Mouse (Mus musculus): ENCODE measurements at regions not wholly inside any gene's neighbourhood (a gene's known extent, or its start where the extent isn't known, plus 50 kb on each side); places are given as distances from the start of the nearest gene placed in this dataset.

GRCm38 (mm10) chr14:76877306-76877705 lies 159.3 kb upstream of the Ccdc122 start:
- no peak for ATAC-seq
- H3K27ac ChIP-seq (ENCODE audit: low read depth, low read length): no peak overlapping the region
- no peak overlapping the region for H3K9ac ChIP-seq (ENCODE audit: low read depth, low read length)
- H3K4me1 ChIP-seq (ENCODE audit: control insufficient read depth, insufficient read depth, low read depth, low read length): peaks cover 16% of the 10 kb centered on the region
- H3K9me3 ChIP-seq (ENCODE audit: control insufficient read depth, low read length): no peaks in the 10 kb centered on the region
- H3K4me3 ChIP-seq (ENCODE audit: low read length): no peak overlapping the region
- 80% methylated on average over 5 of the region's 5 CpGs for WGBS
- no peak overlapping the region for H3K4me2 ChIP-seq (ENCODE audit: low read length)
- no peaks in the 10 kb centered on the region for H3K36me3 ChIP-seq (ENCODE audit: control insufficient read depth, insufficient read depth, low read length)
- no peaks in the 10 kb centered on the region for H3K27me3 ChIP-seq (replicated peaks; ENCODE audit: control insufficient read depth, insufficient read depth, low read length)

- H3K27ac ChIP-seq (ENCODE audit: low read depth, low read length): no peak overlapping the region
- peaks cover 11% of the 10 kb centered on the region for H3K4me1 ChIP-seq (ENCODE audit: control insufficient read depth, insufficient read depth, low read depth, low read length)
- H3K4me2 ChIP-seq (ENCODE audit: low read length): no peak overlapping the region
- 55% methylated on average over 7 of the region's 7 CpGs for WGBS
- no peaks in the 10 kb centered on the region for H3K27me3 ChIP-seq (replicated peaks; ENCODE audit: control insufficient read depth, insufficient read depth, low read length)
- H3K9me3 ChIP-seq (ENCODE audit: control insufficient read depth, low read length): no peaks in the 10 kb centered on the region
- no peak for ATAC-seq
- no peak overlapping the region for H3K4me3 ChIP-seq (ENCODE audit: low read length)
- H3K36me3 ChIP-seq (ENCODE audit: control insufficient read depth, insufficient read depth, low read length): no peaks in the 10 kb centered on the region
- H3K9ac ChIP-seq (ENCODE audit: low read depth, low read length): no peak overlapping the region
Measured at GRCm38 (mm10) chr14:76876015-76876414, 160.6 kb upstream of the Ccdc122 start.

GRCm38 (mm10) chr14:76875266-76875900 lies 161.2 kb upstream of the Ccdc122 start:
- Histone ChIP-seq H3K27ac (ENCODE audit: low read depth, low read length) (peak overlapping the region; percentile 51), H3K27me3 (replicated peaks; ENCODE audit: control insufficient read depth, insufficient read depth, low read length) (no peaks in the 10 kb centered on the region), H3K4me1 (ENCODE audit: control insufficient read depth, insufficient read depth, low read depth, low read length) (peaks cover 11% of the 10 kb centered on the region), H3K4me3 (ENCODE audit: low read length) (no peak overlapping the region), H3K4me2 (ENCODE audit: low read length) (no peak overlapping the region), H3K36me3 (ENCODE audit: control insufficient read depth, insufficient read depth, low read length) (no peaks in the 10 kb centered on the region), H3K9me3 (ENCODE audit: control insufficient read depth, low read length) (no peaks in the 10 kb centered on the region), H3K9ac (ENCODE audit: low read depth, low read length) (no peak overlapping the region; the same call in 1 of the 2 replicates)
- 50% methylated on average over 8 of the region's 8 CpGs for WGBS
- ATAC-seq: peak; percentile 27; the same call in 1 of the 2 replicates

- H3K4me2 ChIP-seq (ENCODE audit: low read length): no peak overlapping the region
- peak overlapping the region; percentile 76 for H3K27ac ChIP-seq (ENCODE audit: low read depth, low read length)
- 23% methylated on average over 8 of the region's 8 CpGs for WGBS
- no peak overlapping the region for H3K4me3 ChIP-seq (ENCODE audit: low read length)
- H3K9me3 ChIP-seq (ENCODE audit: control insufficient read depth, low read length): no peaks in the 10 kb centered on the region
- H3K9ac ChIP-seq (ENCODE audit: low read depth, low read length): peak overlapping the region; percentile 33
- H3K4me1 ChIP-seq (ENCODE audit: control insufficient read depth, insufficient read depth, low read depth, low read length): peaks cover 11% of the 10 kb centered on the region
- no peaks in the 10 kb centered on the region for H3K36me3 ChIP-seq (ENCODE audit: control insufficient read depth, insufficient read depth, low read length)
- no peaks in the 10 kb centered on the region for H3K27me3 ChIP-seq (replicated peaks; ENCODE audit: control insufficient read depth, insufficient read depth, low read length)
- peak; percentile 89 for ATAC-seq
Measured at GRCm38 (mm10) chr14:76874542-76875265, 161.9 kb upstream of the Ccdc122 start.

- no peak overlapping the region for H3K27ac ChIP-seq (ENCODE audit: low read depth, low read length)
- 69% methylated on average over 5 of the region's 5 CpGs for WGBS
- no peak overlapping the region for H3K4me2 ChIP-seq (ENCODE audit: low read length)
Measured at GRCm38 (mm10) chr14:76873684-76874083, 162.9 kb upstream of the Ccdc122 start.

GRCm38 (mm10) chr14:76872976-76873375 lies 163.6 kb upstream of the Ccdc122 start:
- no peak overlapping the region for H3K4me3 ChIP-seq (ENCODE audit: low read length)
- WGBS: 94% methylated on average over 6 of the region's 6 CpGs
- H3K4me1 ChIP-seq (ENCODE audit: control insufficient read depth, insufficient read depth, low read depth, low read length): peaks cover 11% of the 10 kb centered on the region
- no peak overlapping the region for H3K9ac ChIP-seq (ENCODE audit: low read depth, low read length)
- H3K27me3 ChIP-seq (replicated peaks; ENCODE audit: control insufficient read depth, insufficient read depth, low read length): no peaks in the 10 kb centered on the region
- H3K36me3 ChIP-seq (ENCODE audit: control insufficient read depth, insufficient read depth, low read length): no peaks in the 10 kb centered on the region
- ATAC-seq: no peak
- H3K4me2 ChIP-seq (ENCODE audit: low read length): no peak overlapping the region
- H3K9me3 ChIP-seq (ENCODE audit: control insufficient read depth, low read length): no peaks in the 10 kb centered on the region
- H3K27ac ChIP-seq (ENCODE audit: low read depth, low read length): no peak overlapping the region

More at GRCm38 (mm10) chr14:76873684-76874083, 162.9 kb upstream of the Ccdc122 start:
- Histone ChIP-seq H3K4me1 (ENCODE audit: control insufficient read depth, insufficient read depth, low read depth, low read length) (peaks cover 11% of the 10 kb centered on the region), H3K4me3 (ENCODE audit: low read length) (no peak overlapping the region), H3K27me3 (replicated peaks; ENCODE audit: control insufficient read depth, insufficient read depth, low read length) (no peaks in the 10 kb centered on the region), H3K9me3 (ENCODE audit: control insufficient read depth, low read length) (no peaks in the 10 kb centered on the region), H3K36me3 (ENCODE audit: control insufficient read depth, insufficient read depth, low read length) (no peaks in the 10 kb centered on the region), H3K9ac (ENCODE audit: low read depth, low read length) (no peak overlapping the region)
- no peak for ATAC-seq

GRCm38 (mm10) chr14:76872510-76872909 lies 164.1 kb upstream of the Ccdc122 start:
- Histone ChIP-seq H3K27me3 (replicated peaks; ENCODE audit: control insufficient read depth, insufficient read depth, low read length) (no peaks in the 10 kb centered on the region), H3K9ac (ENCODE audit: low read depth, low read length) (no peak overlapping the region), H3K4me3 (ENCODE audit: low read length) (no peak overlapping the region), H3K9me3 (ENCODE audit: control insufficient read depth, low read length) (no peaks in the 10 kb centered on the region), H3K4me1 (ENCODE audit: control insufficient read depth, insufficient read depth, low read depth, low read length) (peaks cover 11% of the 10 kb centered on the region), H3K4me2 (ENCODE audit: low read length) (no peak overlapping the region), H3K36me3 (ENCODE audit: control insufficient read depth, insufficient read depth, low read length) (no peaks in the 10 kb centered on the region), H3K27ac (ENCODE audit: low read depth, low read length) (no peak overlapping the region)
- ATAC-seq: no peak
- WGBS: 84% methylated on average over 7 of the region's 7 CpGs

- no peaks in the 10 kb centered on the region for H3K36me3 ChIP-seq (ENCODE audit: control insufficient read depth, insufficient read depth, low read length)
- no peak overlapping the region for H3K27ac ChIP-seq (ENCODE audit: low read depth, low read length)
- H3K4me3 ChIP-seq (ENCODE audit: low read length): no peak overlapping the region
- no peak overlapping the region for H3K4me2 ChIP-seq (ENCODE audit: low read length)
- H3K9me3 ChIP-seq (ENCODE audit: control insufficient read depth, low read length): no peaks in the 10 kb centered on the region
- ATAC-seq: no peak
- H3K4me1 ChIP-seq (ENCODE audit: control insufficient read depth, insufficient read depth, low read depth, low read length): no peaks in the 10 kb centered on the region
- H3K27me3 ChIP-seq (replicated peaks; ENCODE audit: control insufficient read depth, insufficient read depth, low read length): no peaks in the 10 kb centered on the region
- WGBS: 84% methylated on average over 3 of the region's 3 CpGs
- H3K9ac ChIP-seq (ENCODE audit: low read depth, low read length): no peak overlapping the region
Measured at GRCm38 (mm10) chr14:76868831-76869230, 167.7 kb upstream of the Ccdc122 start.

- no peaks in the 10 kb centered on the region for H3K36me3 ChIP-seq (ENCODE audit: control insufficient read depth, insufficient read depth, low read length)
- H3K9ac ChIP-seq (ENCODE audit: low read depth, low read length): no peak overlapping the region
- H3K27me3 ChIP-seq (replicated peaks; ENCODE audit: control insufficient read depth, insufficient read depth, low read length): no peaks in the 10 kb centered on the region
- H3K9me3 ChIP-seq (ENCODE audit: control insufficient read depth, low read length): no peaks in the 10 kb centered on the region
- no peaks in the 10 kb centered on the region for H3K4me1 ChIP-seq (ENCODE audit: control insufficient read depth, insufficient read depth, low read depth, low read length)
- H3K4me2 ChIP-seq (ENCODE audit: low read length): no peak overlapping the region
- ATAC-seq: no peak
- 79% methylated on average over 5 of the region's 5 CpGs for WGBS
- H3K4me3 ChIP-seq (ENCODE audit: low read length): no peak overlapping the region
- H3K27ac ChIP-seq (ENCODE audit: low read depth, low read length): no peak overlapping the region
Measured at GRCm38 (mm10) chr14:76868131-76868530, 168.4 kb upstream of the Ccdc122 start.

Data from hindbrain, embryonic 16.5 days (tissue).